Mouse (Mus musculus): ENCODE data around the gene Lamp1. TPM values are rescaled to one million over a fixed set of nuclear protein-coding genes. Genes with fewer than 3 reads are reported as not detected.
A peak's percentile ranks its signal among the peaks of the same experiment; 100 is the strongest.

Gene Lamp1
- polyA plus RNA-seq (2012; rRNA removed), result 554 and 555 TPM in 2 replicates

GRCm38 (mm10) chr8:13158718-13159376 lies at the start of gene Lamp1:
Gene Lamp1, plus strand, starts transcription at chr8:13159161.
- H3K4me1 ChIP-seq (ENCODE audit: control insufficient read depth, insufficient read depth, low read length), result no peaks in the 10 kb centered on the region; the same call in 1 of the 2 replicates
- WGBS, result under 1% methylated on average over 50 of the region's 50 CpGs
- peak; percentile 98 to 99 for DNase-seq
- H3K4me3 ChIP-seq (replicated peaks; ENCODE audit: insufficient read depth, low read depth, low read length), result peak within 1 kb of the TSS; percentile 87
- no peaks in the 10 kb centered on the region for H3K27me3 ChIP-seq (ENCODE audit: control insufficient read depth, insufficient read depth, low read length)
- peak within 1 kb of the TSS; percentile 74 for H3K27ac ChIP-seq (ENCODE audit: insufficient read depth, low read length)
- TF ChIP-seq POLR2A (IDR thresholded peaks at IDR 0.05; ENCODE audit: borderline replicate concordance, insufficient read depth, low read length), result peak; percentile 58
- TF ChIP-seq CTCF (IDR thresholded peaks at IDR 0.05; ENCODE audit: borderline replicate concordance, insufficient read depth, low read depth, low read length), result no peak

DNA sequence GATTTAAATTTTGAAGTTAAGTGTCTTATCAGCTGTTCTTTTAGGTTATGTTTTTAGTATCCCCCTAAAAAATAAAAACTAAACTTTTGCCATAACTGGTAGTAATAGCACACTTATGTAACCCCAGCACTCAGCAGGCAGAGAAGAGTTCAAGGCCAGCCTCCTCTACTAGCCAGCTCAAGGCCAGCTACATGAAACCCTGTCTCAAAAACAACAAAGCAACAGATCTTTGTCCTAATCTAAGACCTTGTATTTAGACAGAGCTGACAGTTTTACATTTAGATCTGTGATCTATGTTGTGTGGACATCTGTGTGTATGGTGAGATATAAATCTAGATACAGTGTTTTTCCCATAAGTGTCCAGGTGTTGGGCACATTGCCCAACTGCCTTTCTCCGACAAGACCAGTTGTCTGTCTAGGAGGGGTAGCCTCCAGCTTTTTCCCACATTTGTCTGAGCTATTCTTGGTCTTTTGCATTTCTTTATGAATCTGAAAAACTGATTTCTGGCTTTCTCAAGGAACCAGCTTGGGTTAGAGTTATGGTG lies 49.5 kb upstream of the Lamp1 start:
- 32% methylated on average over 1 of the region's 1 CpGs for WGBS
- Histone ChIP-seq H3K4me1 (ENCODE audit: control insufficient read depth, insufficient read depth, low read length) (peaks cover 4% of the 10 kb centered on the region), H3K4me3 (replicated peaks; ENCODE audit: insufficient read depth, low read depth, low read length) (no peak overlapping the region), H3K27ac (ENCODE audit: insufficient read depth, low read length) (no peak overlapping the region), H3K27me3 (ENCODE audit: control insufficient read depth, insufficient read depth, low read length) (no peaks in the 10 kb centered on the region)
- TF ChIP-seq POLR2A (IDR thresholded peaks at IDR 0.05; ENCODE audit: borderline replicate concordance, insufficient read depth, low read length) (no peak), CTCF (IDR thresholded peaks at IDR 0.05; ENCODE audit: borderline replicate concordance, insufficient read depth, low read depth, low read length) (no peak)
- DNase-seq, result no peak

- H3K27me3 ChIP-seq (ENCODE audit: control insufficient read depth, insufficient read depth, low read length), result no peaks in the 10 kb centered on the region
- WGBS, result 86% methylated on average over 11 of the region's 11 CpGs
- TF ChIP-seq POLR2A (IDR thresholded peaks at IDR 0.05; ENCODE audit: borderline replicate concordance, insufficient read depth, low read length), result no peak
- no peak for TF ChIP-seq CTCF (IDR thresholded peaks at IDR 0.05; ENCODE audit: borderline replicate concordance, insufficient read depth, low read depth, low read length)
Measured at GRCm38 (mm10) chr8:13111917-13112316, 47.0 kb upstream of the Lamp1 start.

DNA sequence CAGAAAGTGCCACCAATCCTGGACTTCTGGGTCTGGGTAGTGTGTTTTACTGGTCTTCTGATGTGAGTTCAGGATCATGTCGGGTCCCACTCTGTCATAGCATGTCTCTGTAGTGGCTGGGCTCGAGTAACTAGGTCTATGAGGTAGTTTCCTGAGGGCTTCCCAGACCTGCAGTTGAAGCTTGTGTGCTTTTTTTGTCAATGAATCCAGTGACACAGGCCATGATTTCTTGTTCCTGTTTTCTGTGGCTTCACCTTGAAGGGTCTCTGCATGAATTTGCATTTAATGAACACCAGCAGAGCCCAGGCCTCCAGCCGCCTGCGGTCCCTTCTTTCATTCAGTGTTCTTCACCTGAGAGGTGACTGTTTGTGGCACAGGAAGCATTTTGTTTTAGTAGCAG lies 45.7 kb upstream of the Lamp1 start:
- no peak overlapping the region for H3K4me3 ChIP-seq (replicated peaks; ENCODE audit: insufficient read depth, low read depth, low read length)
- no peak for DNase-seq
- TF ChIP-seq CTCF (IDR thresholded peaks at IDR 0.05; ENCODE audit: borderline replicate concordance, insufficient read depth, low read depth, low read length) (no peak), POLR2A (IDR thresholded peaks at IDR 0.05; ENCODE audit: borderline replicate concordance, insufficient read depth, low read length) (no peak)
- H3K27ac ChIP-seq (ENCODE audit: insufficient read depth, low read length), result no peak overlapping the region
- 91% methylated on average over 4 of the region's 4 CpGs for WGBS
- H3K27me3 ChIP-seq (ENCODE audit: control insufficient read depth, insufficient read depth, low read length), result no peaks in the 10 kb centered on the region
- no peaks in the 10 kb centered on the region; the same call in 1 of the 2 replicates for H3K4me1 ChIP-seq (ENCODE audit: control insufficient read depth, insufficient read depth, low read length)

More at GRCm38 (mm10) chr8:13111917-13112316, 47.0 kb upstream of the Lamp1 start:
- no peak overlapping the region for H3K27ac ChIP-seq (ENCODE audit: insufficient read depth, low read length)
- no peak for DNase-seq
- H3K4me1 ChIP-seq (ENCODE audit: control insufficient read depth, insufficient read depth, low read length), result peaks cover 4% of the 10 kb centered on the region
- H3K4me3 ChIP-seq (replicated peaks; ENCODE audit: insufficient read depth, low read depth, low read length), result no peak overlapping the region

DNA sequence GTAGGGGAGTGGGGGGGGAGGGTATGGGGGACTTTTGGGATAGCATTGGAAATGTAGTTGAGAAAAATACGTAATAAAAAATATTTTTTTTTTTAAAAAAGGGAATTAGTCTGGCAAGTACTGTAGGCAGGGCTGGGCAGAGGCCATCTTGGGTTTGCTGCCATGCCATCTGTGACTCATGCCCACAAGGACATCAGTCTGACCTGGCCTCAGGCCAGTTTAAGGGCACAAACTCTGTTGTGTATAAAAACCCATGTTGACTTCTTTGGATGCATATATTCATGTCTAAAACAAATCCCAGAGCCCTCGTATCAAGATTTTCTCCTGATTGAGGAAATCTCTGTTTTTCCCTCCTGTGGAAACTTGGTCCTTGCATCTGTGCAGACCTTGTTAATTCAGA lies 41.9 kb upstream of the Lamp1 start:
- DNase-seq, result peak in 1 of 2 experiments; percentile 39
- WGBS, result 57% methylated on average over 2 of the region's 2 CpGs
- no peaks in the 10 kb centered on the region for H3K4me1 ChIP-seq (ENCODE audit: control insufficient read depth, insufficient read depth, low read length)
- H3K4me3 ChIP-seq (replicated peaks; ENCODE audit: insufficient read depth, low read depth, low read length), result no peak overlapping the region
- TF ChIP-seq CTCF (IDR thresholded peaks at IDR 0.05; ENCODE audit: borderline replicate concordance, insufficient read depth, low read depth, low read length), result no peak
- no peak for TF ChIP-seq POLR2A (IDR thresholded peaks at IDR 0.05; ENCODE audit: borderline replicate concordance, insufficient read depth, low read length)
- no peak overlapping the region for H3K27ac ChIP-seq (ENCODE audit: insufficient read depth, low read length)
- H3K27me3 ChIP-seq (ENCODE audit: control insufficient read depth, insufficient read depth, low read length), result no peaks in the 10 kb centered on the region

GRCm38 (mm10) chr8:13118516-13118915 lies 40.4 kb upstream of the Lamp1 start:
- TF ChIP-seq POLR2A (IDR thresholded peaks at IDR 0.05; ENCODE audit: borderline replicate concordance, insufficient read depth, low read length), result no peak
- no peak for TF ChIP-seq CTCF (IDR thresholded peaks at IDR 0.05; ENCODE audit: borderline replicate concordance, insufficient read depth, low read depth, low read length)
- no peak overlapping the region for H3K4me3 ChIP-seq (replicated peaks; ENCODE audit: insufficient read depth, low read depth, low read length)
- DNase-seq, result no peak
- H3K27me3 ChIP-seq (ENCODE audit: control insufficient read depth, insufficient read depth, low read length), result no peaks in the 10 kb centered on the region
- H3K4me1 ChIP-seq (ENCODE audit: control insufficient read depth, insufficient read depth, low read length), result no peaks in the 10 kb centered on the region
- H3K27ac ChIP-seq (ENCODE audit: insufficient read depth, low read length), result no peak overlapping the region
- WGBS, result 58% methylated on average over 3 of the region's 3 CpGs

GRCm38 (mm10) chr8:13120882-13121665 lies 37.9 kb upstream of the Lamp1 start:
- no peaks in the 10 kb centered on the region for H3K4me1 ChIP-seq (ENCODE audit: control insufficient read depth, insufficient read depth, low read length)
- H3K27me3 ChIP-seq (ENCODE audit: control insufficient read depth, insufficient read depth, low read length), result no peaks in the 10 kb centered on the region
- no peak for DNase-seq
- TF ChIP-seq POLR2A (IDR thresholded peaks at IDR 0.05; ENCODE audit: borderline replicate concordance, insufficient read depth, low read length) (no peak), CTCF (IDR thresholded peaks at IDR 0.05; ENCODE audit: borderline replicate concordance, insufficient read depth, low read depth, low read length) (no peak)
- H3K27ac ChIP-seq (ENCODE audit: insufficient read depth, low read length), result no peak overlapping the region
- WGBS, result 82% methylated on average over 7 of the region's 7 CpGs
- H3K4me3 ChIP-seq (replicated peaks; ENCODE audit: insufficient read depth, low read depth, low read length), result no peak overlapping the region

All from cerebellum, adult 2 months (tissue).